Mouse (Mus musculus) NIH3T3 (cell line): Measurements from ENCODE around the gene Olfr1415.
"Not testable (repeated sequence)": the region's sequence is repeated elsewhere in the genome, so short reads cannot be mapped to it uniquely, and the experiment has no call there.

Source experiments
- DNase-seq: peaks from one replicate; pipeline ENCODE4 v3.0.0-alpha.2; 2012; ENCODE audit warnings: low read depth

Olfr1415 gene

DNA sequence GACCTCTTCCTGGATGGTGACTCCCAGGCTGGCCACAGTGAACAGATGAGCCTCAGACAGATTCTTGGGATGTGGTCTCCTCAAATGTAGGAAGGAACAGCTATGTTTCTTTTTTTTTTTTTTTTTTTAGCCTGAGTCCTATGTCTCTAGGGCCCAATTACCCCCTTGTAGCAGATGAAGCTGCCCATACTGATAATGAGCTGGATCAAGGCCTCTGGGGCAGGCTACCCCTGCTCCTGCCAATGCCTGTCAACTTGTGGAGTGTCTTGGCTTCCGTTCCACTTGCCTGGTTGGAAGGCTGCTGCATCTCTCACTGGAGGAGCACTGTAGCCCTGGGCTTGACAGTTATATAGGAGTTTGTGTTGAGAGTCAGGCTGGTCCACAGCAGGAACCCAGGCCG lies at the start of gene Olfr1415:
Gene Olfr1415 (minus strand): TSS at position 101 of the 400 bp plus-strand sequence.
- DNase-seq = no peak

DNA sequence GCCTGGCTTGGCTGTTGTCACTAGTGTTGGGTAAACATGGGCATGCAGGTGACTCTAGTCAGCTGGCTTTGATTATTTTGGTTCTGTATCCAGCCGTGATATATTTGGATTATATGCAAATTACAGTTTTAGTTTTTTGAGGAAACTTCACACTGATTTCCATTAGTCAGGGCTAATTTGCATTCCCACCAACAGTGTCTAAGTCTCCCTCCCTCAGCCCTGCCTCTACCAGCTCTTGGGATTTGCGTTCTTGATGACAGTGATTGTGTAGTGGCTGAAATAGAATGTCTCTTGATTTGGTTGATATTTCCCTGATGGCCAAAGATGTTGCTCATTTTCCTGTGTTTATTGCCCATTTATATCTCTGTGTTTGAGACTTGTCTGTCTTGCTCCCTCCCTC lies 43.2 kb upstream of the Olfr1415 start:
- DNase-seq = no peak

DNA sequence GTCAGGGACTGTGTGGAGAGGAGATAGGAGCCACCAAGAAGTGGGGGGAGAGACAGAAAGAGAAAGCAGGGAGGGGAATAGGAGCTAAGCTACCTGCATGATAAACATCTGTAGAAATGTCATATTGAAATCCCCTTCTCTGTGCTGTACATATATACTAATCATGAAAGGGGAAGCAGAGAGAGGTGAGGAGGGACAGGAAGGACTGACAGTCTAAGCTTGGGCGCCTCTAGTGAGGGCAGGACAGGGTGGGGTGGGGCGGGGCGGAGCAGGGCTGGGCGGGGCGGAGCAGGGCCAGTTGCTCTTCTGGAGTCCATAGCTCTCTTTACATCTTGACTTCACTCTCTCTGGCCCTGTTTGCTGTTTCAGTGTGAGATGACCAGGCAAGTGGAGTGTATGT lies 41.1 kb upstream of the Olfr1415 start:
- DNase-seq = no peak

DNA sequence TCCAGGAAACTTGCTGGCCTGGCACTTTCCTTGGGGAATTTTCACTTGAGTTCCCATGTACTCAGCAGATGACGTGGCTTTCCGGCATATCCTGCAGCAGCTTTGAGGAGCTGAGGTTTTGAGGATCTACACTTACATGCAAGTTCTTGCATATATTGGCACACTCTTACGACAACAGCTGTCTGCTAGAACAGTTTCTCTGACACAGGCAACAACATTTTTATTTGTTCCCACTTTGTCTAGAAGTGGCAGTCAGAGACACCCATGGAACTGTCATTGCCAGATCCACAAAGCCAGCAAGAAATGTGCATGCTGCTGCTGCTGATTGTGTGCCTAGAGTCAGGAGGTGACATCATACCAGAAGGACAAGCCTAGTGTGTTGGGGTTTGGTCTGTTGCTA lies 27.9 kb upstream of the Olfr1415 start:
- DNase-seq = no peak

DNA sequence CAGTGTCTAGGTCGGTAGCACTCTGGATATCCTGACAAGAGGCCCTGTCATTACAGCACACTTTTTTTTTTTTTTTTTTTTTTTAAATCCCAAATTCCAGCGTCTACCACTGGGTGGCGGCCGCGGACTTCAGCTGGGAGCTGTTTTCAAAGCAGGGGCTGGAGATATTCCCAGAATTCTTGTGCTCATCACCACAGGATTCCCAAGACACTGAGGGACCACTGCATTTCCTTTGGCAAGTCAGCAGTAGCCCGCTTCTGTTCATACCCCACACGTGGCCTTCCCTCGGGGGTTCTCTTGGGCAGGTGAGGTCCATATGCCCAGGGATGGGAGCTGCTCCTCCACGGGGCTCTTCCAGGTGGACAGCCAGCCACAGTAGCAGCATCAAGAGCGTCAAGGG lies 25.5 kb upstream of the Olfr1415 start:
- peak; percentile 87 for DNase-seq

DNA sequence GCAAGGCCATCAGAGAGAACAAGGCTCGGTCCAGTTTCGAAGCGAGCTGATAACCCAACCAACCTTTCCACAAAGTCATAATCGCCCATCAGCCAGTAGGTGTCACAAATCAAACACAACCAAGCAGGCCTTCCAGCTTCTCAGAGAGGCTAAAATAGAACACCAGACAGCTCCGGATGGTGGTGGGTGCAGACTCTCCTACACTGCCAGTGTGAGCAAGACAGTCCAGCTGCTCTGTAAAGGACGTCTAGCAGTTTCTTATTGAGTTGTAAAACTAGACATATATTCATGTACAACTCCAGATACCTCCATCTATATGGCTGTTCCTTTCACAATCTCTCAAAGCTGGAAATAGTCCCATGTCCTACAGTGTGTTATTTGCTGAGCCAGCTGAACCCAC lies 23.1 kb upstream of the Olfr1415 start:
- no peak for DNase-seq

DNA sequence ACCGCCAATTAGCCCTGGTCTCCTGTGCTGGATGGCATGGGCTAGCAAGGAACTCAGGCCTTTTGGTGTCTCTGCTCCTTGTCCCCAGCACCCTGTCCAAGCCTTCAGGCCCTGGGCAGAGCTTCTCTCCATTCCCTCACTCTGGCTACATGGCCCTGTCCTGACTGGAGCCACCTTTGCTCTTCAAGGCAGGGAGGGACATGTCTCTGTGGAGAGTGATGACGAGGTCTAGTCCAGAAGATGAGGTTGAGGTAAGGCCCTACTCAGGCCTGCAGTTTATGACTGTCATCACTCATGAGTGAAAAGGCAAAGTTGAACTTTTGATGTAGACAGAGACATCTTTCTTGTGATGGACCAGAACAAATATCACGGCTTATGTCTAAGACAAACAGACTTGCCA lies 22.7 kb upstream of the Olfr1415 start, which contains the start of gene Olfr1414:
Gene Olfr1414 (minus strand): TSS at position 101 of the 400 bp plus-strand sequence.
- DNase-seq = no peak

DNA sequence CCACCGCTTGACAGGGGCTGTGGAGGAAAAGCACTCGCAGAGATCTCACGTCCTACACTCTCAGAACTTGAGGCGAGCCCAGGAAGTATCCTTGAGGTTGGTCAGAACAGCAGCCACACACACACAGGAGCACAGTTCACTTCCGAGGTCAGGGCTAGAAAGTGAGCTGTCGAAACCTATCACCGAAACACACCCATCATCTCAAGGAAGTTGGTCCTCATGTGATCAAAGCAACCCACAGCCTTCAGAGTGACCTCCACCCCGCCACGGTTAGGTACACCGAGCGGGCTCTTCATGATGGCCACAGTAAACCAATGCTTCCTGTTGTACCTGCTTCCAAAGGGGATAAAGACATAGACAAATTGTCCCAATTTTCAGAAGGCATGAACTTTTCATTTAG lies 19.5 kb upstream of the Olfr1415 start:
- no peak for DNase-seq

DNA sequence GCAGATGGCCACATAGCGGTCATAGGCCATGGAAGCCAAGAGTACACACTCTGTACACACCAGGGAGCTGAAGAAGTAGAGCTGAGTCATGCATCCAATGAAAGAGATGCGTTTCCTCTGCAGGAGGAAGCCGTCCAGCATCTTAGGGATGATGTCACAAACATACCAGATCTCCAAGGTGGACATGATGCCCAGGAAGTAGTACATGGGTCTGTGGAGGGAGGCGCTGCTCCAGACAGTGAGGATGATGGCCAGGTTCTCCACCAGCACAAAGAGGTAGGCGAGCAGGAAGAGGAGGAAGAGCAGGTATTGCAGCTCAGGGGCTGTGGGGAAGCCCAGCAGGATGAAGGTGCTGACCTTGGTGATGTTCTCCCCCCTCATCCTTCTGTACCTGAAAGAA lies 15.7 kb upstream of the Olfr1415 start:
- DNase-seq = not testable (repeated sequence)

DNA sequence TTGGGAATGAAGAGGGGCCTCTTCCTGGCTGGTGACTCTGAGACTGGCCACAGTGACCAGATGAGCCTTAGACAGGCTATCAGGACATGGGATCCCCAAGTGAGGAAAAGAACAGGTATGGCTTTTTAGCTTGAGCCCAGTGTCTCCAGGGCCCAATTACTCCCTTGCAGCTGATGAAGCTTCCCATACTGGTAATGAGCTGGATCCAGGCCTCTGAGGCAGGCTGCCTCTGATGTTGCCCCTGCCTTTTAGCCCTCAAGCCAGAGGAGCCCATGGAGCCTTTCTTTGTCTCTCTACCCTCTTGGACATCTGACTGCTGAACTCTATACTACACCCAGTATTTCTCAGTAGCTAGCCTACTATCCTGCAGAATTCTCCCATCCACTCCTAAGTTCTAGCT lies 10.9 kb downstream of the Olfr1415 start, which contains the start of gene Olfr1416:
Gene Olfr1416 (minus strand): TSS at position 101 of the 400 bp plus-strand sequence.
- no peak for DNase-seq

DNA sequence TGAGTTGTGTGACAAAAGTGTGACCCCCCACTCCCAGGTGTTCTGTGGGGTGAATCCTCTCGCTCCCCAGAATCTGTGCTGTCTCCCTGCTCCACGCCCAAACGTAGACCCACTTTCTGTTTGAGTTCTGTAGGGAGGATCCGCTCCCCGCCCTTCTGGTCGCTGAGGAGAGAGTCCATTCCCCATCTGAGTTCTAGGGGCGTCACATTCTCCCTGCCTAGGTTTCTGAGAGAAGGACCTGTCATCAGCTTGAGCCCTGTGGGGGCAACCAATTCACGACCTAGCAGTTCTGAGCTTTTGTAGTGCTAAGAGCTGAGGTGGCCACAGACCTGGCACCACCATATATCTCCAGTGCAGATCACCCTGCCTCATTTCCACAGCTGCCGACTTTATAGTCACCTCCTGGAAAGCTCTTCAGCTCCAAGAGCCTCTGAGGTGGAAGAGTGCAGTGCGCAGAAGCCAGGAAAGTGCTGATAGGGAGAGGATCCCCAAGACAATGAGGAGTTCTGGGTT lies 21.8 kb downstream of the Olfr1415 start:
- DNase-seq = no peak

DNA sequence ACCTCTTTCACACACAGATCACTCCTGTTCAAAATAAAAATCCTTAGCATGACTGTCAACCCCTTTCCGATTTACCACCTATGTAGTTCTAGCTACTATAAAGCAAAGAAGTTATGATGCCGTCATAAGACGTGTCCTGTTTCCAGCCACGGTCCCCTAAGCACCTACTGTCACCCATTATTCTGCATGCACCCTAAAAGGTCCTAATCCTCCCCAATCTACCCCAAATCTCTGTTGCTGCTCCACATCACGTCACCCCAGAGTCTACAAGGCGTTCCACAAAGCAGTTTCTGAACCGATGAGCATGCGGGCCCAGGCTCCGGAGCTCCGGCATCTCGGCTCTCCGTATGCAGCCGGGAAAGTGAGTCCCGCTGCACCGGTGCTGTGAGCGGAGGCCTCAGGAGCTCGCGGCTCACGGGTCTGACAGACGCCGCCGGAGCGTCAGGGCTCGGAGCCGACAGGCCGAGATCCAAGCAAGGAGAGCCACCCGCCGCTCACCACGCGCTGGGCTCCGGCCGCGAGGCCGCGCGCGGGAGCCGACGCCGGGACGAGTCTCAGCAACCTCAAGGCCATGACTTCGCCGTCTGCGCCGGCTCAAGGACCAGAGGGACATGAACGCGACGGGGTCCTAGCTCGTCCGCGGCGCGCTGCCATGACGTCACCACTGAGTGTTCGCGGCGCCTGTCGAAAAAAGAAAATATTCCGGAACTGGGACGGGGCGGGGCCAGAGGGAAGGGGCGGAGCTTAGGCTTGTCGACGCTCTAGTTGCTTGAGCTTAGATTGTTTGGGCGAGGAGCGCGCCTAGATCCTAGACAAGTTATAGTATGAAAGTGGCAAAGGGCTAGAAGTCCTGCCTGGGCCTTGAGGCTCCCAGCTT lies 22.5 kb downstream of the Olfr1415 start, which contains the start of gene Ndufa10:
Gene Ndufa10 (minus strand): TSS at position 696 of the 877 bp plus-strand sequence.
- DNase-seq = peak; percentile 98

DNA sequence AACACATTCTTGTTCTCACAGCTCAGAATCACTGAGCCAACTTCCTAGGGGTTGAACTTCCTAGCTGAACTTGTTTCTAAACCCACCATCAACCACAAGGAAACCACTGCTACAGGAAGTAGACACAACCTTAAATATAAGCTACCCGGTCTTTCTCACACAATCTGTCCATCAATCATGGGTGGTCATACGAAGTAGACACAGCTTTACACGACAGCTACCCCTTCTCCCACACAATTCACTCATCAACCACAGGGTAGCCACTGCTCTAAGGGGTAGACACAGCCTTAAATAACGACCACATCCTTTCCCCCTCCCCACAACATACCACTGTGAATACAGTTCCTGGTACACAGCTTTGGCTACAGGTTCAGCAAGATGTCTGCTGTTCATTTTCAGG lies 27.0 kb downstream of the Olfr1415 start:
- DNase-seq = no peak

DNA sequence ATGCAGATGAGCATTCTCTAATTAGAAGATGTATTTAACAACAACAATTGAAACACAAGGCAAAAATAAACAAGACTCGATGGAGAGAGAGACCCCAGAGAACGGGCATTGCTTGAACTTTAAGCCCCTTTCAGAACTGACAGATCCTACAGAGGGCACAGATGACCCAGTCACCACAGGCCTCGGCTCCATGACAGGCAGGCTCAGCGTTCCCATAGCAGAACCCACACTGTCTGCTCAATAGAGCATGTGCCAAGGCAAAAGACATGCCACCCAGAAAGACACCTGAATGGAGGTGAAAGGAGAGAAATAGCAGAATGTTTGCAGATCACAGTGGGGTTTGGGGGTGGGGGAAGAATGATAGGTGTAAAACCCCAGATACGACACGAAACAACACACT lies 37.5 kb downstream of the Olfr1415 start:
- no peak for DNase-seq

DNA sequence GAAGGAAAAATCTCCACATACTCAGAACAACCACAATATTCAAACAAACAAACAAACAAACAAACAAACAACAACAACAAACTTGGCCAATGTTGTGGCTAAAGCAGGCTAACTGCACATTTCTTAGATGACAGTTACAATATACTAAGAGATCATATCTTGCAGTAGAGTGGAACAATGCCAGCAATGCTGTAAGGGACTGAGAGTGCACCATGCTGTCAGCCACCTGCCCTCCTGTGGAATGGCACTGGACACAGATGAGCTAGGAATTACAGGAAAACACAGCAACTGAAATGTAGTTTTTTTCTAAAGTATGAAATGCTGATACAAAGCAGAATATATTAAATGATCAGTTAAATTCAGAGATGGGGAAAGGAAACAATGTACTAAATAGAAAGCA lies 38.1 kb downstream of the Olfr1415 start:
- DNase-seq = no peak

DNA sequence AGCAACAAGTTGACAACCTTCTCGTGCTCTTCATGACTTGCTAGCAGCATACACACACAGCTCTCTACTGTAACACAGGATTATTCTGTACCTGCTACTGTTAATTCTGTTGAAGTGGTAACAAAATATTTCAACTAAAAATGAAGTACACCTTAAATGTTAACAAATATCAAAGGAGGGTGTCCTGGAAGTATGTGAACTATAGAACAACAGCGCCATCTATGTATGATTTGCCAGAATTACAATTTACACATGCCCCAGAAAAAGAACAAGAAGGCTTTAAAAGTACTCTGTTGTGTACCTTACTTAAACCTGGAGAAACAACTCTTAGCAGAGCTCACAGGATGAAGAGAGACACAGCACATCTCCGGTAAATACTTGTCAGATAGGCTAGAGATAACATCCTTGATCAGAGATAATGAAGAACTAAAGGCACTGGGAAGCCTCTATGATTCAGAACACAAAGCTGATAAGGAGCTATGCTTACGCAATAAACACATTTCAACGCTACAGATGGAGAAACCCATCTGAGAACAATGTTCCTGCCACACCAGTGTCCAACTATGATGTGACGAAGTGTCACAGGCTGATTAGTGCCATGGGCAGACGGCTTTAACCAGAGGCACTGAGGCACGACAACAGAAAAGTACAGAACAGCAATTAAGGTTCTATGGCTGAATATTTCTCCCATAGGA lies 42.0 kb downstream of the Olfr1415 start:
- DNase-seq = peak; percentile 79

DNA sequence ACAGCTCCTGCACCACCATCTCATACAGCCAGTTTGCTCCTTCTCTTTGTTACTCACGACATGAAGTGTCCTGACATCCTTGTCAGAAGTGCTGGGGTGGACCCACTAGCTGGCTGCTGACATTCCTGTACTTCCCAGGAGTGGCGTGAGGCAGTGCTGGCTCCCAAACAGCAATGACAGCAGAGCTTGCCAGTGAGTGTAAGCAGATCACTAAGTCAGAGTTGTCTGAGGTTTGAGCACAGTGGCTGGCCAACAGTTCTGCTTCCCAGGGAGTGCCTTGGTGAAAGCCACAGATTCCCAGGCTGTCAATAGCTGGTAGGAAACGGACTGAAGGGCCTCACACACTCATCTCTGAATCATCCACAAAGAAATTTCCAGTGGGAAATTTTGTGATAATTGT lies 47.6 kb downstream of the Olfr1415 start:
- DNase-seq = peak; percentile 32

DNA sequence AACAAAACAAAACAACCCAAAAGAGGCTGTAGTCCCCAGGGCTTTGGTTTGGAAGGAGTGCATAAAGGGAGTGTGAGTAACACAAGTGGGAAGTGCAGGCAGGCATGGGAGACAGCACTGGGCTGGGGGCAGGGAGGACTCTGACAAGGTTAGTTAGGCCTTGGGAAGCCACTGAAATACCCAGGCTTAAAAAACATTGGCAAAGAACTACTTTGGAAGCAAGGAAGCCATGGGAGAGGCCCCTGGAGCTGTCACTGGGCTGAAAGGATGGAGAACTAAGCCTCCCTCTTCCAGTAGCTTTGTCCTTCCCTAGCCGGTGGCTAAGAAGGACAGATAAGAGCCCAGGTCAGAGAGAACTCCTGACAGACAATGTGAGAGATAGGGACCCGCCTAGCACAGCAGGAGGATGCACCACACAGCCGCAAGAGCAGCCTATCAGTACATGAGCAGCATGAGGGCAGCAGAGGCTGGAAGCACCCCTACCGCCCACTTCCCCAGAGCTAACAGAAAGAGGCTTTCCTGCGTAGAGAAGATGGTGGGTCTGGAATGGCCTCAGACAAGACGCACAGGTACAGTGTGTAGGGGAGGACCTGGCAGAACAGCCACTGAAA lies 54.3 kb downstream of the Olfr1415 start:
- DNase-seq = peak; percentile 26

DNA sequence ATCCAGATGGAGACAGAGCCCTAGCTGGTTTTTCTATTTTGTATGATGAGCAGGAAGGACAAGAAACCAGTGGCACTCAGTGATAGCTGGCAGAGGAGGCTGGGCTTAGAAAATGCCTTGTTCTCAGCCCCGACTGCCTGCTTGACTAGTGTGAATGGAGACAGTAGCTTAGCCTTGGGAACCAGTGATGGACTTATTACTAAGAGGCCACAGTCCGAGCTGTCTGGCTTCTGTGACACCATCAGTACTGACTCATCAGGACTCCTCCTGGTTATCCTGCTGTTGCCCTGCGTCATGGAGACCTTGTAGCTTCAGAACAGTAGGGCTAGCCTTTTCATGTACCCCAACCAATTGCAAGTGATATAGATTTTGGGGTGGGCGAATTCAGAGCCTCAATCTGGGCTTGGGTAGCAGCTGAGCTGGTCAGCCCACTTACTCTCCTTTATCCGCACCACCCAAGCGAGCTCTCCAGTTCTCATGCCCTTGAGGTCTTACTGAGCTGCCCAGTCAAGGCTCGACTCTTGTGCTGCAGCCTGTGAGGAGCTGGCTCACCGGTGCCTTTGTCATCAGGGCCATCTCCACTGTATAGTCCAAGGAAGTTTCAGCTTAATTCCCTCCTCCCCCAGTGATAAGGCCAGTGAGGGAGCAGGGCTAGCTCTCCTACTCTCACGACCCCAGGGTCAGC lies 55.7 kb downstream of the Olfr1415 start:
- DNase-seq = no peak
